Mouse (Mus musculus) CH12.LX (cell line): ENCODE results near the gene Olfr1382. TPM values are rescaled to one million over a fixed set of nuclear protein-coding genes. Genes with fewer than 3 reads are reported as not detected.
"Not testable (repeated sequence)": the region's sequence is repeated elsewhere in the genome, so short reads cannot be mapped to it uniquely, and the experiment has no call there.

ENCODE experiments used
- DNase-seq: peaks from one replicate; pipeline ENCODE4 v3.0.0-alpha.2; 2013; ENCODE audit errors: extremely low read depth
- H3K27ac ChIP-seq: 2 replicates; pipeline ENCODE4 v1.5.1; 2012; ENCODE audit warnings: low read depth, mild to moderate bottlenecking, control low read depth, moderate library complexity; ENCODE audit not compliant: insufficient read depth
- H3K27me3 ChIP-seq: replicated peaks from 2 replicates; pipeline ENCODE3; 2012; ENCODE audit warnings: inconsistent platforms
- H3K36me3 ChIP-seq, 2 experiments: replicated peaks in 1 of 2; 2 replicates each; pipeline versions ENCODE3 to v1.6.1; 2012; ENCODE audit warnings: inconsistent platforms in 1 of 2, low read length in 1 of 2, mild to moderate bottlenecking in 1 of 2, mixed read lengths in 1 of 2, moderate library complexity in 1 of 2; ENCODE audit not compliant: control insufficient read depth in 1 of 2, insufficient read depth in 1 of 2
- H3K4me1 ChIP-seq, 2 experiments: 2 replicates each; pipeline ENCODE4 v1.6.1; 2012; ENCODE audit warnings: inconsistent platforms in 1 of 2, moderate library complexity in 1 of 2; ENCODE audit not compliant: insufficient read depth in 2 of 2, control insufficient read depth in 1 of 2
- H3K4me2 ChIP-seq: 2 replicates; pipeline ENCODE4 v1.6.1; 2012; ENCODE audit warnings: low read depth, mild to moderate bottlenecking, control low read depth; ENCODE audit not compliant: poor library complexity, insufficient read depth, severe bottlenecking
- H3K4me3 ChIP-seq, 3 experiments: fragments of 150-350 bp in 1 of 3; sonication (generic) in 1 of 3; replicated peaks in 1 of 3; 2 replicates each; pipeline versions ENCODE3 to v1.5.1; 2011 to 2012; ENCODE audit warnings: low read depth in 2 of 3, low read length in 2 of 3, mild to moderate bottlenecking in 2 of 3, moderate library complexity in 2 of 3, control low read depth in 1 of 3, improper control_type of control experiment in 1 of 3, inconsistent platforms in 1 of 3, mixed read lengths in 1 of 3; ENCODE audit not compliant: poor library complexity in 1 of 3
- H3K79me2 ChIP-seq: replicated peaks from 2 replicates; pipeline ENCODE4 v1.6.1; 2012; ENCODE audit warnings: mild to moderate bottlenecking, moderate library complexity; ENCODE audit not compliant: control insufficient read depth, poor library complexity, insufficient read depth, severe bottlenecking; ENCODE audit errors: extremely low read depth
- H3K9ac ChIP-seq: 2 replicates; pipeline ENCODE4 v1.6.1; 2012; ENCODE audit warnings: low read depth, mild to moderate bottlenecking, control low read depth, moderate library complexity; ENCODE audit not compliant: insufficient read depth
- H3K9me3 ChIP-seq: replicated peaks from 2 replicates; pipeline ENCODE3; 2012; ENCODE audit warnings: low read length, inconsistent platforms, mixed read lengths
- CTCF ChIP-seq, 2 experiments: IDR thresholded peaks in 1 of 2; conservative IDR thresholded peaks in 1 of 2; 2 replicates each; pipeline ENCODE4 v1.5.1; 2011 to 2012; ENCODE audit warnings: low read depth in 2 of 2, low read length in 2 of 2, improper control_type of control experiment in 1 of 2, inconsistent platforms in 1 of 2, mild to moderate bottlenecking in 1 of 2, moderate library complexity in 1 of 2
- RAD21 ChIP-seq: IDR thresholded peaks from 2 replicates; pipeline ENCODE4 v1.6.1; 2011; ENCODE audit warnings: low read depth, mild to moderate bottlenecking, low read length, improper control_type of control experiment, moderate library complexity
- SMC3 ChIP-seq: IDR thresholded peaks from 2 replicates; pipeline ENCODE4 v1.6.1; 2011; ENCODE audit warnings: low read depth, low read length, improper control_type of control experiment
- ZNF384 ChIP-seq: IDR thresholded peaks from 2 replicates; pipeline ENCODE4 v1.6.1; 2012; ENCODE audit warnings: low read depth, low read length, improper control_type of control experiment, inconsistent platforms
- dilution Hi-C: fragments of 300-500 bp; cut with MboI; formaldehyde crosslinking; loops from 2 replicates; pipeline ENCODE4 v1.14.3; 2020; ENCODE audit warnings: low sequenced_read_pairs; ENCODE audit not compliant: extremely low pct_unique_long_range_greater_than_20kb, extremely low pct_ligation_motif_present
- in situ Hi-C: fragments of 300-500 bp; cut with MboI; formaldehyde crosslinking; loops from 3 replicates; pipeline ENCODE4 v1.14.3; 2019; ENCODE audit warnings: low sequenced_read_pairs, low pct_ligation_motif_present, low pct_unique_long_range_greater_than_20kb, mixed read lengths
- polyA plus RNA-seq: library from polyadenylated mRNA; unstranded; fragments of >175 nt; gene quantifications from 2 replicates; pipeline ENCODE4 v1.2.1, GENCODE M21; 2012; ENCODE audit warnings: low read depth; ENCODE audit not compliant: insufficient read length
- total RNA-seq, 2 experiments: library from RNA; depleted of rRNA; stranded (reverse); fragments of 300-350 nt in 1 of 2; fragments of >200 nt in 1 of 2; gene quantifications; 2 replicates each; pipeline ENCODE4 v1.2.3; 2012 to 2014

Gene Olfr1382
- total and polyA plus RNA-seq, 3 experiments = not detected

- DNase-seq = peak; percentile 37
- TF ChIP-seq RAD21 (peak; percentile 61), CTCF (conservative IDR thresholded peaks at IDR 0.05 in 1 of 2, IDR thresholded peaks at IDR 0.05 in 1 of 2; ENCODE audit: low read depth in 2 of 2, low read length in 2 of 2) (peak; percentile 7 to 63; a peak in 2 of 4 replicates), SMC3 (peak; percentile 46)
- in situ Hi-C loops = not testable (repeated sequence)
Observed at GRCm38 (mm10) chr11:49554033-49554432, 26.0 kb downstream of the Olfr1382 start.

GRCm38 (mm10) chr11:49556578-49556977 lies 28.5 kb downstream of the Olfr1382 start, which contains the start of gene Olfr1380:
Gene Olfr1380, plus strand, starts transcription at chr11:49556878.
- H3K4me2 ChIP-seq, H3K36me3 ChIP-seq, DNase-seq, H3K27ac ChIP-seq, in situ Hi-C loops, H3K79me2 ChIP-seq, H3K4me1 ChIP-seq, dilution Hi-C loops, H3K9me3 ChIP-seq, H3K27me3 ChIP-seq, H3K4me3 ChIP-seq, H3K9ac ChIP-seq: not testable (repeated sequence)

More at GRCm38 (mm10) chr11:49554033-49554432, 26.0 kb downstream of the Olfr1382 start:
- H3K4me2 ChIP-seq, H3K9me3 ChIP-seq, H3K27ac ChIP-seq, H3K27me3 ChIP-seq, H3K9ac ChIP-seq, dilution Hi-C loops, H3K36me3 ChIP-seq, H3K4me1 ChIP-seq, H3K4me3 ChIP-seq, H3K79me2 ChIP-seq: not testable (repeated sequence)

- H3K27ac ChIP-seq, H3K4me3 ChIP-seq, H3K4me1 ChIP-seq, H3K36me3 ChIP-seq, H3K79me2 ChIP-seq, H3K27me3 ChIP-seq, in situ Hi-C loops, H3K9me3 ChIP-seq, dilution Hi-C loops, H3K4me2 ChIP-seq, H3K9ac ChIP-seq: not testable (repeated sequence)
- DNase-seq = peak; percentile 54
- peak; percentile 96 for TF ChIP-seq ZNF384
- TF ChIP-seq SMC3 = peak; percentile 32; the same call in 1 of the 2 replicates
- TF ChIP-seq CTCF (conservative IDR thresholded peaks at IDR 0.05 in 1 of 2, IDR thresholded peaks at IDR 0.05 in 1 of 2; ENCODE audit: low read depth in 2 of 2, low read length in 2 of 2) = peak; percentile 45 to 67; a peak in 3 of 4 replicates
Observed at GRCm38 (mm10) chr11:49575054-49575453, 47.0 kb downstream of the Olfr1382 start.

- in situ Hi-C loops, H3K4me1 ChIP-seq, H3K4me2 ChIP-seq, DNase-seq, H3K9ac ChIP-seq, H3K79me2 ChIP-seq, H3K4me3 ChIP-seq, H3K36me3 ChIP-seq, dilution Hi-C loops, H3K9me3 ChIP-seq, H3K27ac ChIP-seq, H3K27me3 ChIP-seq: not testable (repeated sequence)
Observed at GRCm38 (mm10) chr11:49580452-49580851, 52.4 kb downstream of the Olfr1382 start.

Other genes starting within 250 kb of the Olfr1382 start
- gene Olfr1393, start 249.9 kb upstream of the Olfr1382 start, total RNA-seq (2012; rRNA removed) = 0.04 TPM in 1 of 2 replicates, not detected in the other
- 0.18 TPM in 1 of 2 replicates, not detected in the other for gene Olfr1393, start 249.9 kb upstream of the Olfr1382 start, total RNA-seq (2014; rRNA removed)
- gene Olfr1393, start 249.9 kb upstream of the Olfr1382 start, polyA plus RNA-seq = 0.08 and 0.10 TPM in 2 replicates
- not detected in 2 replicates for gene Olfr1392, start 243.0 kb upstream of the Olfr1382 start, total RNA-seq (2012; rRNA removed)
- gene Olfr1392, start 243.0 kb upstream of the Olfr1382 start, total RNA-seq (2014; rRNA removed) = not detected in 2 replicates
- gene Olfr1392, start 243.0 kb upstream of the Olfr1382 start, polyA plus RNA-seq = not detected in 2 replicates
- gene Olfr10, start 223.5 kb upstream of the Olfr1382 start, total RNA-seq (2012; rRNA removed) = not detected in 2 replicates
- not detected in 2 replicates for gene Olfr10, start 223.5 kb upstream of the Olfr1382 start, total RNA-seq (2014; rRNA removed)
- gene Olfr10, start 223.5 kb upstream of the Olfr1382 start, polyA plus RNA-seq = not detected in 2 replicates
- not detected in 2 replicates for gene Olfr1391, start 205.5 kb upstream of the Olfr1382 start, total RNA-seq (2012; rRNA removed)
- gene Olfr1391, start 205.5 kb upstream of the Olfr1382 start, total RNA-seq (2014; rRNA removed) = not detected in 2 replicates
- not detected in 2 replicates for gene Olfr1391, start 205.5 kb upstream of the Olfr1382 start, polyA plus RNA-seq
- gene Olfr1390, start 193.1 kb upstream of the Olfr1382 start, total RNA-seq (2012; rRNA removed) = not detected in 2 replicates
- not detected in 2 replicates for gene Olfr1390, start 193.1 kb upstream of the Olfr1382 start, total RNA-seq (2014; rRNA removed)
- gene Olfr1390, start 193.1 kb upstream of the Olfr1382 start, polyA plus RNA-seq = not detected in 2 replicates
- not detected in 2 replicates for gene Olfr1389, start 105.2 kb upstream of the Olfr1382 start, total RNA-seq (2012; rRNA removed)
- gene Olfr1389, start 105.2 kb upstream of the Olfr1382 start, total RNA-seq (2014; rRNA removed) = not detected in 2 replicates
- gene Olfr1389, start 105.2 kb upstream of the Olfr1382 start, polyA plus RNA-seq = not detected in 2 replicates
- not detected in 2 replicates for gene Olfr1388, start 91.6 kb upstream of the Olfr1382 start, total RNA-seq (2012; rRNA removed)
- not detected in 2 replicates for gene Olfr1388, start 91.6 kb upstream of the Olfr1382 start, total RNA-seq (2014; rRNA removed)
- gene Olfr1388, start 91.6 kb upstream of the Olfr1382 start, polyA plus RNA-seq = not detected in 2 replicates
- gene Olfr1387, start 72.9 kb upstream of the Olfr1382 start, total RNA-seq (2012; rRNA removed) = not detected in 2 replicates
- gene Olfr1387, start 72.9 kb upstream of the Olfr1382 start, total RNA-seq (2014; rRNA removed) = not detected in 2 replicates
- not detected in 2 replicates for gene Olfr1387, start 72.9 kb upstream of the Olfr1382 start, polyA plus RNA-seq
- not detected in 2 replicates for gene Olfr1386, start 63.2 kb upstream of the Olfr1382 start, total RNA-seq (2012; rRNA removed)
- not detected in 2 replicates for gene Olfr1386, start 63.2 kb upstream of the Olfr1382 start, total RNA-seq (2014; rRNA removed)
- gene Olfr1386, start 63.2 kb upstream of the Olfr1382 start, polyA plus RNA-seq = not detected in 2 replicates
- gene Olfr1385, start 39.2 kb upstream of the Olfr1382 start, total RNA-seq (2012; rRNA removed) = not detected in 2 replicates
- gene Olfr1385, start 39.2 kb upstream of the Olfr1382 start, total RNA-seq (2014; rRNA removed) = not detected in 2 replicates
- 0.05 and 0.06 TPM in 2 replicates for gene Olfr1385, start 39.2 kb upstream of the Olfr1382 start, polyA plus RNA-seq
- gene Olfr1384, start 21.5 kb upstream of the Olfr1382 start, total RNA-seq (2012; rRNA removed) = not detected in 2 replicates
- not detected in 2 replicates for gene Olfr1384, start 21.5 kb upstream of the Olfr1382 start, total RNA-seq (2014; rRNA removed)
- not detected in 2 replicates for gene Olfr1384, start 21.5 kb upstream of the Olfr1382 start, polyA plus RNA-seq
- gene Olfr1383, start 8.6 kb upstream of the Olfr1382 start, total RNA-seq (2012; rRNA removed) = not detected in 2 replicates
- not detected in 2 replicates for gene Olfr1383, start 8.6 kb upstream of the Olfr1382 start, total RNA-seq (2014; rRNA removed)
- gene Olfr1383, start 8.6 kb upstream of the Olfr1382 start, polyA plus RNA-seq = not detected in 2 replicates
- gene Olfr1381, start 15.2 kb downstream of the Olfr1382 start, total RNA-seq (2012; rRNA removed) = not detected in 2 replicates
- not detected in 2 replicates for gene Olfr1381, start 15.2 kb downstream of the Olfr1382 start, total RNA-seq (2014; rRNA removed)
- gene Olfr1381, start 15.2 kb downstream of the Olfr1382 start, polyA plus RNA-seq = not detected in 2 replicates
- gene Olfr1380, start 28.6 kb downstream of the Olfr1382 start, total RNA-seq (2012; rRNA removed) = not detected in 2 replicates
- not detected in 2 replicates for gene Olfr1380, start 28.6 kb downstream of the Olfr1382 start, total RNA-seq (2014; rRNA removed)
- gene Olfr1380, start 28.6 kb downstream of the Olfr1382 start, polyA plus RNA-seq = not detected in 2 replicates
- gene Flt4, start 81.0 kb downstream of the Olfr1382 start, total RNA-seq (2012; rRNA removed) = 0.08 and 0.17 TPM in 2 replicates
- not detected in 2 replicates for gene Flt4, start 81.0 kb downstream of the Olfr1382 start, total RNA-seq (2014; rRNA removed)
- gene Flt4, start 81.0 kb downstream of the Olfr1382 start, polyA plus RNA-seq = 0.06 and 0.08 TPM in 2 replicates
- not detected in 2 replicates for gene Scgb3a1, start 135.4 kb downstream of the Olfr1382 start, total RNA-seq (2012; rRNA removed)
- not detected in 2 replicates for gene Scgb3a1, start 135.4 kb downstream of the Olfr1382 start, total RNA-seq (2014; rRNA removed)
- not detected in 2 replicates for gene Scgb3a1, start 135.4 kb downstream of the Olfr1382 start, polyA plus RNA-seq
- gene Cnot6, start 184.5 kb downstream of the Olfr1382 start, total RNA-seq (2012; rRNA removed) = 32.4 and 39.2 TPM in 2 replicates
- 90.8 and 102 TPM in 2 replicates for gene Cnot6, start 184.5 kb downstream of the Olfr1382 start, total RNA-seq (2014; rRNA removed)
- gene Cnot6, start 184.5 kb downstream of the Olfr1382 start, polyA plus RNA-seq = 75.2 and 85.0 TPM in 2 replicates